8 mouse cellular contexts compared by ENCODE assay signal in the genomic region with DNA sequence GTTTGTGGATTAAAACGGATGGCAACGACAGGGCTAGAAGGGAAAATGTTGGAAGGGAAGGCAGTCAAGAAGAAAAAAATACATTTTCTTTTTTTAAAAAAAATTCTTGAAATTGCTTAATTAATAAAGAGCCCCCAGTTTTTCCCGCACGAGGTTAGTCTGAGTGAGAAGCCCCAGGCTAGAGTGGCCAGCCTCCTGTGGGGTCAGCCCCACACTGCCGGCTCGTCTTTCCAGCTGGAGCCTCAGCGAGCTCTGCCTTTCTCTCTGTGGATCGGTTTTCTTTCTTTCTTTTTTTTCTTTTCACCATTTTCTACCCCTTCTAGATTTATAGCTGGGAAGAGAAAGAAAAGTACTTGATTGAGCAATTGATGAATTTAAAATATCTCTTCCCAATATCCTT. TPM values are rescaled to one million over a fixed set of nuclear protein-coding genes. Genes with fewer than 3 reads are reported as not detected.
A peak's percentile ranks its signal among the peaks of the same experiment; 100 is the strongest.
DNase-seq lines count a peak whose midpoint lies in the region; ATAC-seq and TF ChIP-seq lines count a peak whose summit lies in the region.

No protein-coding gene starts in this region.

- no peak for TF ChIP-seq CTCF in ES-Bruce4 (IDR thresholded peaks at IDR 0.05; ENCODE audit: low read depth, low read length)
- TF ChIP-seq CTCF in heart, postnatal 0 days (IDR thresholded peaks at IDR 0.05; ENCODE audit: low read depth): no peak
- no peak for TF ChIP-seq CTCF in liver, postnatal 0 days (IDR thresholded peaks at IDR 0.05; ENCODE audit: low read depth)

- H3K27me3 ChIP-seq in ES-Bruce4 (ENCODE audit: control insufficient read depth, insufficient read depth, low read length, poor library complexity, severe bottlenecking): peaks cover 16% of the 10 kb centered on the region
- H3K27me3 ChIP-seq in heart, postnatal 0 days (ENCODE audit: control insufficient read depth, insufficient read depth, low read length): no peaks in the 10 kb centered on the region
- peaks cover 33% of the 10 kb centered on the region for H3K27me3 ChIP-seq in liver, postnatal 0 days (ENCODE audit: insufficient read depth, low read length)

- no peak for ATAC-seq in heart, postnatal 0 days (ENCODE audit: insufficient read depth, low read depth)
- no peak for ATAC-seq in liver, postnatal 0 days
- ATAC-seq in erythroid progenitor cell, adult 5-6 weeks (replicated peaks; ENCODE audit: low FRiP score, poor library complexity, severe bottlenecking): no peak

- H3K36me3 ChIP-seq in ES-Bruce4 (ENCODE audit: control insufficient read depth, insufficient read depth, low read length, poor library complexity, severe bottlenecking): no peaks in the 10 kb centered on the region
- H3K36me3 ChIP-seq in heart, postnatal 0 days (replicated peaks; ENCODE audit: control insufficient read depth, insufficient read depth, low read length): no peaks in the 10 kb centered on the region
- H3K36me3 ChIP-seq in liver, postnatal 0 days (replicated peaks; ENCODE audit: insufficient read depth, low read length): no peaks in the 10 kb centered on the region

- TF ChIP-seq POLR2A in ES-Bruce4 (IDR thresholded peaks at IDR 0.05; ENCODE audit: insufficient read depth, low read length): no peak

- H3K9ac ChIP-seq in ES-Bruce4 (ENCODE audit: low read depth, poor library complexity, severe bottlenecking): peak overlapping the region; percentile 75; the same call in 1 of the 2 replicates
- peak overlapping the region; percentile 97; the same call in 1 of the 2 replicates for H3K9ac ChIP-seq in heart, postnatal 0 days (replicated peaks; ENCODE audit: low read depth, low read length)
- H3K9ac ChIP-seq in liver, postnatal 0 days (replicated peaks): no peak overlapping the region

- peaks cover 9% of the 10 kb centered on the region for H3K4me1 ChIP-seq in ES-Bruce4 (ENCODE audit: control insufficient read depth, insufficient read depth, low read length)
- H3K4me1 ChIP-seq in heart, postnatal 0 days (ENCODE audit: control insufficient read depth, insufficient read depth): peaks cover 44% of the 10 kb centered on the region
- H3K4me1 ChIP-seq in liver, postnatal 0 days (ENCODE audit: insufficient read depth): peaks cover 29% of the 10 kb centered on the region

- H3K4me3 ChIP-seq in ES-Bruce4 (ENCODE audit: low read depth, low read length): no peak overlapping the region
- peak overlapping the region; percentile 85 for H3K4me3 ChIP-seq in heart, postnatal 0 days (ENCODE audit: low read depth, low read length)
- peak overlapping the region; percentile 72; the same call in 1 of the 2 replicates for H3K4me3 ChIP-seq in liver, postnatal 0 days (ENCODE audit: low read depth, low read length)

- WGBS in heart, postnatal 0 days: 35% methylated on average over 8 of the region's 8 CpGs
- WGBS in liver, postnatal 0 days (ENCODE audit: insufficient replicate concordance): 27% methylated on average over 8 of the region's 8 CpGs

- no peak for TF ChIP-seq EP300 in ES-Bruce4 (IDR thresholded peaks at IDR 0.05; ENCODE audit: insufficient read depth, low read depth, low read length)
- no peak for TF ChIP-seq EP300 in heart, postnatal 0 days (IDR thresholded peaks at IDR 0.05; ENCODE audit: low read depth)
- TF ChIP-seq EP300 in liver, postnatal 0 days (IDR thresholded peaks at IDR 0.05; ENCODE audit: low read depth): no peak

- no peaks in the 10 kb centered on the region for H3K9me3 ChIP-seq in ES-Bruce4 (replicated peaks; ENCODE audit: control insufficient read depth, insufficient read depth, low read length, poor library complexity, severe bottlenecking)
- H3K9me3 ChIP-seq in heart, postnatal 0 days (replicated peaks; ENCODE audit: control insufficient read depth, low read length): no peaks in the 10 kb centered on the region
- H3K9me3 ChIP-seq in liver, postnatal 0 days (ENCODE audit: low read length): no peaks in the 10 kb centered on the region

- peak overlapping the region; percentile 97 for H3K4me2 ChIP-seq in heart, postnatal 0 days (ENCODE audit: low read depth, low read length)
- H3K4me2 ChIP-seq in liver, postnatal 0 days (ENCODE audit: low read depth, low read length): peak overlapping the region; percentile 98

- peak overlapping the region; percentile 17 for H3K27ac ChIP-seq in ES-Bruce4 (ENCODE audit: insufficient read depth, low read length)
- peak overlapping the region; percentile 90 for H3K27ac ChIP-seq in heart, postnatal 0 days (ENCODE audit: low read depth)
- no peak overlapping the region for H3K27ac ChIP-seq in liver, postnatal 0 days (ENCODE audit: low read depth)

- peak; percentile 52 for DNase-seq in embryo, embryonic 10 days (ENCODE audit: low spot score)
- DNase-seq in embryo, embryonic 9.5 days (ENCODE audit: extremely low spot score): no peak
- DNase-seq in heart, postnatal 0 days (ENCODE audit: low spot score): no peak
- DNase-seq in liver, postnatal 0 days: no peak
- DNase-seq in right cerebral cortex, adult 18-20 months: no peak
- DNase-seq in Muller cell, postnatal 12 days (ENCODE audit: inconsistent ontology term): no peak

RNA-seq across cellular contexts. Expression of gene Bahcc1, which starts 5.6 kb away (rescaled TPM):
- 21.2 and 21.6 TPM in 2 replicates for polyA plus RNA-seq in ES-Bruce4 (2011; ENCODE audit: insufficient read depth, insufficient read length, low read depth, missing spikeins)
- 12.2 and 13.1 TPM in 2 replicates for total RNA-seq in heart, postnatal 0 days (2014; rRNA removed; ENCODE audit: low replicate concordance)
- polyA plus RNA-seq in heart, postnatal 0 days (2015; fragmentation: Nextera tagmentation; extraction: Ambion mirVana): 2.8 and 3.5 TPM in 2 replicates
- 1.1 and 1.2 TPM in 2 replicates for polyA plus RNA-seq in liver, postnatal 0 days (2015; fragmentation: Nextera tagmentation; extraction: Ambion mirVana)
- 2.5 and 2.9 TPM in 2 replicates for total RNA-seq in erythroid progenitor cell, adult 5-6 weeks (2015; ENCODE audit: low replicate concordance)
- 1.4 TPM in 2 replicates for total RNA-seq in erythroid progenitor cell, adult 5-6 weeks (2017; ENCODE audit: low replicate concordance)
